Mouse (Mus musculus) liver, adult 2 months (tissue): Measurements from ENCODE around the gene Ushbp1. TPM values are rescaled to one million over a fixed set of nuclear protein-coding genes. Genes with fewer than 3 reads are reported as not detected.

Source experiments
- DNase-seq: peaks from one replicate; pipeline ENCODE4 v3.0.0-alpha.2; 2011; ENCODE audit warnings: low read depth, low spot score; ENCODE audit errors: extremely low read depth
- H3K27ac ChIP-seq: fragments of 200-500 bp; replicated peaks from 2 replicates; pipeline ENCODE4 v1.5.1; 2012; ENCODE audit warnings: low read depth, mild to moderate bottlenecking, control low read depth, inconsistent platforms, low read length; ENCODE audit not compliant: insufficient read depth
- H3K27me3 ChIP-seq: fragments of 200-500 bp; 2 replicates; pipeline ENCODE4 v1.6.1; 2012; ENCODE audit warnings: mild to moderate bottlenecking, moderate library complexity, low read length, inconsistent platforms; ENCODE audit not compliant: control insufficient read depth, insufficient read depth
- H3K36me3 ChIP-seq: fragments of 200-500 bp; 2 replicates; pipeline ENCODE4 v1.6.1; 2012; ENCODE audit warnings: low read length, inconsistent platforms; ENCODE audit not compliant: control insufficient read depth, insufficient read depth
- H3K4me1 ChIP-seq: fragments of 200-500 bp; 2 replicates; pipeline ENCODE4 v1.6.1; 2011; ENCODE audit warnings: low read length; ENCODE audit not compliant: control insufficient read depth, insufficient read depth
- H3K4me3 ChIP-seq: fragments of 200-500 bp; 2 replicates; pipeline ENCODE4 v1.5.1; 2011; ENCODE audit warnings: low read depth, mild to moderate bottlenecking, control low read depth, low read length, moderate library complexity; ENCODE audit not compliant: insufficient read depth
- H3K79me2 ChIP-seq: fragments of 200-500 bp; 2 replicates; pipeline ENCODE4 v1.6.1; 2012; ENCODE audit warnings: inconsistent platforms, mild to moderate bottlenecking, low read length, moderate library complexity; ENCODE audit not compliant: control insufficient read depth, insufficient read depth
- H3K9ac ChIP-seq: fragments of 200-500 bp; 2 replicates; pipeline ENCODE4 v1.6.1; 2012; ENCODE audit warnings: low read depth, mild to moderate bottlenecking, control low read depth, inconsistent platforms, low read length
- CTCF ChIP-seq: fragments of 200-500 bp; IDR thresholded peaks from 2 replicates; pipeline ENCODE4 v1.5.1; 2011; ENCODE audit warnings: low read depth, low read length, control low read depth
- POLR2A ChIP-seq: fragments of 200-500 bp; IDR thresholded peaks from 2 replicates; pipeline ENCODE4 v1.6.1; 2011; ENCODE audit warnings: low read length, control low read depth; ENCODE audit not compliant: insufficient read depth; ENCODE audit errors: extremely low read depth
- WGBS: fragments of 180-500 bp; shearing (Covaris S2); methylation state at CpG from one replicate; pipeline ENCODE4 v1.1.7; 2018; 5-methylcytosine and 5-hydroxymethylcytosine counted together
- polyA plus RNA-seq: library from polyadenylated mRNA; depleted of rRNA; stranded (reverse); fragments of >200 nt; gene quantifications from 2 replicates; pipeline ENCODE4 v1.2.3, GENCODE M21; 2012
- total RNA-seq: library from RNA; depleted of rRNA; stranded (reverse); fragments of >200 nt; gene quantifications from 2 replicates; pipeline ENCODE4 v1.2.3, GENCODE M21; 2014

Ushbp1 gene
- total and polyA plus RNA-seq, 2 experiments, result 7.9 to 13.6 TPM

- H3K27me3 ChIP-seq, result no peaks in the 10 kb centered on the region
- no peak overlapping the region for H3K9ac ChIP-seq
- H3K27ac ChIP-seq, result no peak overlapping the region
- H3K36me3 ChIP-seq, result peaks cover 2% of the 10 kb centered on the region; the same call in 1 of the 2 replicates
- H3K4me1 ChIP-seq, result peaks cover 12% of the 10 kb centered on the region
- DNase-seq, result no peak
- H3K79me2 ChIP-seq, result peaks cover 10% of the 10 kb centered on the region; the same call in 1 of the 2 replicates
- no peak overlapping the region for H3K4me3 ChIP-seq
- TF ChIP-seq POLR2A (no peak), CTCF (no peak)
- WGBS, result 86% methylated on average over 12 of the region's 12 CpGs
Measured at GRCm38 (mm10) chr8:71397701-71398100, 2.1 kb upstream of the Ushbp1 start.

- Histone ChIP-seq H3K36me3 (peaks cover 2% of the 10 kb centered on the region; the same call in 1 of the 2 replicates), H3K79me2 (peaks cover 10% of the 10 kb centered on the region; the same call in 1 of the 2 replicates), H3K4me3 (peak within 1 kb of the TSS; percentile 83), H3K27ac (peak within 1 kb of the TSS; percentile 72), H3K27me3 (no peaks in the 10 kb centered on the region), H3K9ac (peak within 1 kb of the TSS; percentile 79), H3K4me1 (peaks cover 12% of the 10 kb centered on the region)
- TF ChIP-seq CTCF (no peak), POLR2A (peak; percentile 15; the same call in 1 of the 2 replicates)
- under 1% methylated on average over 34 of the region's 34 CpGs for WGBS
- DNase-seq, result peak; percentile 100
Measured at GRCm38 (mm10) chr8:71396639-71397305, 1.2 kb upstream of the Ushbp1 start, which contains the start of gene Babam1. Gene Babam1 (plus strand): TSS chr8:71396861.

GRCm38 (mm10) chr8:71395071-71395470 lies 531 bp downstream of the Ushbp1 start:
- Histone ChIP-seq H3K4me3 (peak overlapping the region; percentile 69), H3K27ac (peak overlapping the region; percentile 84), H3K4me1 (peaks cover 12% of the 10 kb centered on the region), H3K36me3 (peaks cover 2% of the 10 kb centered on the region; the same call in 1 of the 2 replicates), H3K27me3 (no peaks in the 10 kb centered on the region), H3K9ac (peak overlapping the region; percentile 72), H3K79me2 (peaks cover 10% of the 10 kb centered on the region; the same call in 1 of the 2 replicates)
- no peak for DNase-seq
- TF ChIP-seq CTCF (no peak), POLR2A (no peak)
- 81% methylated on average over 10 of the region's 10 CpGs for WGBS

- no peak for DNase-seq
- no peaks in the 10 kb centered on the region for H3K27me3 ChIP-seq
- H3K4me3 ChIP-seq, result peak overlapping the region; percentile 69
- H3K36me3 ChIP-seq, result peaks cover 2% of the 10 kb centered on the region; the same call in 1 of the 2 replicates
- WGBS, result 86% methylated on average over 7 of the region's 7 CpGs
- TF ChIP-seq POLR2A, result no peak
- TF ChIP-seq CTCF, result no peak
- H3K4me1 ChIP-seq, result peaks cover 14% of the 10 kb centered on the region
- H3K27ac ChIP-seq, result peak overlapping the region; percentile 84
- H3K79me2 ChIP-seq, result peaks cover 10% of the 10 kb centered on the region; the same call in 1 of the 2 replicates
- peak overlapping the region; percentile 72 for H3K9ac ChIP-seq
Measured at GRCm38 (mm10) chr8:71394481-71394880, 1.1 kb downstream of the Ushbp1 start.

- H3K27me3 ChIP-seq, result no peaks in the 10 kb centered on the region
- WGBS, result 20% methylated on average over 3 of the region's 3 CpGs
- H3K27ac ChIP-seq, result peak overlapping the region; percentile 43
- TF ChIP-seq CTCF (no peak), POLR2A (no peak)
- peaks cover 10% of the 10 kb centered on the region; the same call in 1 of the 2 replicates for H3K79me2 ChIP-seq
- peaks cover 14% of the 10 kb centered on the region for H3K4me1 ChIP-seq
- H3K36me3 ChIP-seq, result no peaks in the 10 kb centered on the region
- H3K4me3 ChIP-seq, result peak overlapping the region; percentile 4; the same call in 1 of the 2 replicates
- no peak overlapping the region for H3K9ac ChIP-seq
- DNase-seq, result peak; percentile 66
Measured at GRCm38 (mm10) chr8:71392871-71393270, 2.7 kb downstream of the Ushbp1 start.

GRCm38 (mm10) chr8:71392391-71392790 lies 3.2 kb downstream of the Ushbp1 start:
- Histone ChIP-seq H3K79me2 (peaks cover 6% of the 10 kb centered on the region; the same call in 1 of the 2 replicates), H3K4me1 (peaks cover 9% of the 10 kb centered on the region), H3K4me3 (no peak overlapping the region), H3K27me3 (no peaks in the 10 kb centered on the region), H3K27ac (no peak overlapping the region), H3K36me3 (no peaks in the 10 kb centered on the region), H3K9ac (no peak overlapping the region)
- TF ChIP-seq CTCF, result no peak
- no peak for TF ChIP-seq POLR2A
- DNase-seq, result no peak
- WGBS, result 87% methylated on average over 5 of the region's 5 CpGs
